20 mouse cellular contexts compared by ENCODE assay signal in genomic region chr17:57051679-57052078, GRCm38 (mm10). TPM values are rescaled to one million over a fixed set of nuclear protein-coding genes. Genes with fewer than 3 reads are reported as not detected.
DNase-seq lines count a peak whose midpoint lies in the region; ATAC-seq and TF ChIP-seq lines count a peak whose summit lies in the region.
"Not testable (repeated sequence)": the region's sequence is repeated elsewhere in the genome, so short reads cannot be mapped to it uniquely, and the experiment has no call there.
"Had no signal": no experiment of that assay in that cellular context is flagged by ENCODE, and none has a peak within 500 bp of the region (broad histone marks: within the 10 kb centered on the region; RNA-seq: fewer than 3 reads in every experiment).

No protein-coding gene starts in this region.

- H3K79me2 ChIP-seq in MEL (ENCODE audit: control insufficient read depth, insufficient read depth, low read length, poor library complexity); liver, adult 2 months (ENCODE audit: control insufficient read depth, insufficient read depth, low read length): not testable (repeated sequence)

- not testable (repeated sequence) for H3K9ac ChIP-seq in MEL (ENCODE audit: control insufficient read depth, low read depth, low read length, poor library complexity, severe bottlenecking); hindbrain, postnatal 0 days (replicated peaks; ENCODE audit: low read length); liver, adult 2 months (ENCODE audit: low read depth, low read length); stomach, postnatal 0 days (ENCODE audit: low read length)

- peak; percentile 57 for TF ChIP-seq RAD21 in MEL (IDR thresholded peaks at IDR 0.05; ENCODE audit: low read depth, low read length)

- TF ChIP-seq CTCF in MEL (IDR thresholded peaks at IDR 0.05 in 2 of 3, conservative IDR thresholded peaks at IDR 0.05 in 1 of 3; ENCODE audit: control insufficient read depth in 1 of 3, insufficient read depth in 1 of 3, low read depth in 2 of 3, low read length in 3 of 3, poor library complexity in 1 of 3, severe bottlenecking in 1 of 3) = peak; percentile 38 to 66 (median 44); a peak in 5 of 6 replicates
- TF ChIP-seq CTCF in brain, embryonic 14.5 days (IDR thresholded peaks at IDR 0.05; ENCODE audit: borderline replicate concordance, extremely low read depth, insufficient read depth, insufficient read length) = peak; percentile 12; the same call in 1 of the 2 replicates
- peak; percentile 41; the same call in 1 of the 2 replicates for TF ChIP-seq CTCF in hindbrain, postnatal 0 days (IDR thresholded peaks at IDR 0.05; ENCODE audit: low read depth)
- 0 out of 2 replicates have a peak, but pooled peaks have one; percentile 8 for TF ChIP-seq CTCF in liver, adult 2 months (IDR thresholded peaks at IDR 0.05; ENCODE audit: low read depth, low read length)
- TF ChIP-seq CTCF in stomach, postnatal 0 days (IDR thresholded peaks at IDR 0.05; ENCODE audit: low read depth) = peak; percentile 50

- peak; percentile 72 for DNase-seq in CD4-positive, CD25-positive, alpha-beta regulatory T cell, adult 2 months (ENCODE audit: low read depth, low spot score)
- peak; percentile 80 for DNase-seq in MEL (ENCODE audit: low read depth, low spot score)
- DNase-seq in brain, embryonic 14.5 days (ENCODE audit: low read depth); stomach, postnatal 0 days (ENCODE audit: low spot score): not testable (repeated sequence)
- DNase-seq in hindbrain, postnatal 0 days (ENCODE audit: low spot score) = peak; percentile 25
- DNase-seq in liver, adult 2 months (ENCODE audit: extremely low read depth, low read depth, low spot score) = peak; percentile 31

- H3K9me3 ChIP-seq in MEL (replicated peaks; ENCODE audit: insufficient read depth, low read length); hindbrain, postnatal 0 days (ENCODE audit: low read length); stomach, postnatal 0 days (ENCODE audit: control insufficient read depth, low read length): not testable (repeated sequence)

- H3K36me3 ChIP-seq in MEL (ENCODE audit: control insufficient read depth in 1 of 2, insufficient read depth in 2 of 2, low read length in 2 of 2); stomach, postnatal 0 days (ENCODE audit: control insufficient read depth, insufficient read depth, low read length): not testable (repeated sequence)
- H3K36me3 ChIP-seq in hindbrain, postnatal 0 days (ENCODE audit: insufficient read depth, low read length) = peaks cover 37% of the 10 kb centered on the region
- peaks cover 38% of the 10 kb centered on the region for H3K36me3 ChIP-seq in liver, adult 2 months (ENCODE audit: control insufficient read depth, insufficient read depth, low read length)

- 88% methylated on average over 4 of the region's 4 CpGs for WGBS in hindbrain, postnatal 0 days
- WGBS in liver, adult 2 months = 77% methylated on average over 4 of the region's 4 CpGs
- WGBS in stomach, postnatal 0 days = 85% methylated on average over 4 of the region's 4 CpGs

- not testable (repeated sequence) for H3K27ac ChIP-seq in MEL (ENCODE audit: control insufficient read depth, low read depth, low read length); hindbrain, postnatal 0 days; liver, adult 2 months (replicated peaks; ENCODE audit: insufficient read depth, low read depth, low read length); stomach, postnatal 0 days (replicated peaks)

- not testable (repeated sequence) for H3K4me2 ChIP-seq in hindbrain, postnatal 0 days (ENCODE audit: low read depth, low read length); stomach, postnatal 0 days (replicated peaks; ENCODE audit: low read depth)

- TF ChIP-seq POLR2A in MEL (IDR thresholded peaks at IDR 0.05; ENCODE audit: control insufficient read depth in 1 of 2, insufficient read depth in 1 of 2, low read depth in 1 of 2, low read length in 2 of 2, poor library complexity in 1 of 2); brain, embryonic 14.5 days (IDR thresholded peaks at IDR 0.05; ENCODE audit: borderline replicate concordance, extremely low read depth, insufficient read depth, insufficient read length, poor library complexity, severe bottlenecking); liver, adult 2 months (IDR thresholded peaks at IDR 0.05; ENCODE audit: extremely low read depth, insufficient read depth, low read length): not testable (repeated sequence)

- not testable (repeated sequence) for TF ChIP-seq EP300 in MEL (IDR thresholded peaks at IDR 0.05; ENCODE audit: low read depth in 1 of 2, low read length in 2 of 2); stomach, postnatal 0 days (optimal IDR thresholded peaks at IDR 0.05)

- H3K4me1 ChIP-seq in MEL (ENCODE audit: control insufficient read depth in 1 of 2, insufficient read depth in 2 of 2, low read length in 2 of 2); hindbrain, postnatal 0 days (ENCODE audit: insufficient read depth, low read length); liver, adult 2 months (ENCODE audit: control insufficient read depth, insufficient read depth, low read length); stomach, postnatal 0 days (replicated peaks; ENCODE audit: control insufficient read depth, insufficient read depth): not testable (repeated sequence)

- ATAC-seq in hindbrain, postnatal 0 days; stomach, postnatal 0 days (ENCODE audit: low FRiP score, low TSS enrichment): not testable (repeated sequence)
- peak; percentile 67; the same call in 1 of the 2 replicates for ATAC-seq in megakaryocyte-erythroid progenitor cell, adult 5-6 weeks (replicated peaks; ENCODE audit: low FRiP score, low TSS enrichment, poor library complexity, severe bottlenecking)

- H3K27me3 ChIP-seq in MEL (ENCODE audit: control insufficient read depth in 1 of 2, insufficient read depth in 2 of 2, low read length in 2 of 2); hindbrain, postnatal 0 days (ENCODE audit: insufficient read depth, low read length); liver, adult 2 months (ENCODE audit: control insufficient read depth, insufficient read depth, low read length); stomach, postnatal 0 days (ENCODE audit: control insufficient read depth, insufficient read depth, low read length): not testable (repeated sequence)

- H3K4me3 ChIP-seq in MEL (ENCODE audit: control insufficient read depth in 1 of 2, insufficient read depth in 1 of 2, low read depth in 2 of 2, low read length in 2 of 2); hindbrain, postnatal 0 days (ENCODE audit: low read length); liver, adult 2 months (ENCODE audit: insufficient read depth, low read depth, low read length); stomach, postnatal 0 days (ENCODE audit: low read depth, low read length): not testable (repeated sequence)

RNA-seq across cellular contexts. Expression of gene Crb3, which starts 7.2 kb away (rescaled TPM):
- total RNA-seq in MEL (2012; rRNA removed) = not detected in 2 replicates
- polyA plus RNA-seq in MEL (2012; ENCODE audit: insufficient read depth in 1 of 2, insufficient read length in 2 of 2, low read depth in 1 of 2, low replicate concordance in 2 of 2, missing spikeins in 1 of 2) = under 1 TPM in 1 of 2 experiments, not detected in 1; 0.19 TPM
- 2.5 and 3.2 TPM in 2 replicates for polyA plus RNA-seq in brain, embryonic 14.5 days (2012; rRNA removed)
- 7.1 and 8.2 TPM in 2 replicates for total RNA-seq in hindbrain, postnatal 0 days (2014; rRNA removed)
- polyA plus RNA-seq in hindbrain, postnatal 0 days (2015; fragmentation: Nextera tagmentation; extraction: Ambion mirVana) = 6.0 and 6.2 TPM in 2 replicates
- 21.9 and 27.7 TPM in 2 replicates for total RNA-seq in liver, adult 2 months (2014; rRNA removed)
- polyA plus RNA-seq in liver, adult 2 months (2012; rRNA removed) = 45.6 and 57.7 TPM in 2 replicates
- not detected in 2 replicates for total RNA-seq in megakaryocyte-erythroid progenitor cell, adult 5-6 weeks (2014; fragmentation: Nextera tagmentation)
- total RNA-seq in megakaryocyte-erythroid progenitor cell, adult 5-6 weeks (2017) = not detected in 2 replicates
- 74.9 and 82.7 TPM in 2 replicates for polyA plus RNA-seq in stomach, postnatal 0 days (2015; fragmentation: Nextera tagmentation; extraction: Ambion mirVana)
- total RNA-seq: monocyte, adult 5-6 weeks had no signal

RNA-seq across cellular contexts. Expression of gene Slc25a23, which starts 8.0 kb away (rescaled TPM):
- 4.9 and 5.9 TPM in 2 replicates for total RNA-seq in MEL (2012; rRNA removed)
- 10 to 100 TPM in 1 of 2 experiments, not detected in 1; 60.8 TPM for polyA plus RNA-seq in MEL (2012; ENCODE audit: insufficient read depth in 1 of 2, insufficient read length in 2 of 2, low read depth in 1 of 2, low replicate concordance in 2 of 2, missing spikeins in 1 of 2)
- polyA plus RNA-seq in brain, embryonic 14.5 days (2012; rRNA removed) = 71.2 and 111 TPM in 2 replicates
- total RNA-seq in hindbrain, postnatal 0 days (2014; rRNA removed) = 122 and 150 TPM in 2 replicates
- 33.2 and 38.2 TPM in 2 replicates for polyA plus RNA-seq in hindbrain, postnatal 0 days (2015; fragmentation: Nextera tagmentation; extraction: Ambion mirVana)
- 54.9 and 94.6 TPM in 2 replicates for total RNA-seq in liver, adult 2 months (2014; rRNA removed)
- polyA plus RNA-seq in liver, adult 2 months (2012; rRNA removed) = 212 and 255 TPM in 2 replicates
- total RNA-seq in megakaryocyte-erythroid progenitor cell, adult 5-6 weeks (2014; fragmentation: Nextera tagmentation) = 17.9 and 21.2 TPM in 2 replicates
- 3.0 and 6.2 TPM in 2 replicates for total RNA-seq in megakaryocyte-erythroid progenitor cell, adult 5-6 weeks (2017)
- 3.1 and 4.2 TPM in 2 replicates for polyA plus RNA-seq in stomach, postnatal 0 days (2015; fragmentation: Nextera tagmentation; extraction: Ambion mirVana)

RNA-seq across cellular contexts. Expression of gene Slc25a41, which starts 10.2 kb away (rescaled TPM):
- 0.08 and 0.13 TPM in 2 replicates for total RNA-seq in MEL (2012; rRNA removed)
- polyA plus RNA-seq in MEL (2012; ENCODE audit: insufficient read depth in 1 of 2, insufficient read length in 2 of 2, low read depth in 1 of 2, low replicate concordance in 2 of 2, missing spikeins in 1 of 2) = under 1 TPM in 1 of 2 experiments, not detected in 1; 0.15 TPM
- 0.12 and 0.16 TPM in 2 replicates for polyA plus RNA-seq in brain, embryonic 14.5 days (2012; rRNA removed)
- not detected in 2 replicates for total RNA-seq in hindbrain, postnatal 0 days (2014; rRNA removed)
- not detected in 2 replicates for polyA plus RNA-seq in hindbrain, postnatal 0 days (2015; fragmentation: Nextera tagmentation; extraction: Ambion mirVana)
- total RNA-seq in liver, adult 2 months (2014; rRNA removed) = not detected in 2 replicates
- polyA plus RNA-seq in liver, adult 2 months (2012; rRNA removed) = not detected in 2 replicates
- total RNA-seq in megakaryocyte-erythroid progenitor cell, adult 5-6 weeks (2014; fragmentation: Nextera tagmentation) = not detected in 2 replicates
- total RNA-seq in megakaryocyte-erythroid progenitor cell, adult 5-6 weeks (2017) = 0.91 TPM in 1 of 2 replicates, not detected in the other
- not detected in 2 replicates for polyA plus RNA-seq in stomach, postnatal 0 days (2015; fragmentation: Nextera tagmentation; extraction: Ambion mirVana)
- total RNA-seq: adrenal gland, postnatal 36 days; gastrocnemius, postnatal 14 days; layer of hippocampus, adult 18-20 months; left cerebral cortex, postnatal 4 days; monocyte, adult 5-6 weeks had no signal
- polyA plus RNA-seq: forebrain, embryonic 11.5 days; heart, postnatal 0 days; hindbrain, embryonic 11.5 days; intestine, embryonic 15.5 days; kidney, embryonic 16.5 days; liver, embryonic 11.5 days; lung, embryonic 16.5 days; neural tube, embryonic 13.5 days had no signal

RNA-seq across cellular contexts. Expression of gene Khsrp, which starts 20.4 kb away (rescaled TPM):
- total RNA-seq in MEL (2012; rRNA removed) = 89.3 and 104 TPM in 2 replicates
- polyA plus RNA-seq in MEL (2012; ENCODE audit: insufficient read depth in 1 of 2, insufficient read length in 2 of 2, low read depth in 1 of 2, low replicate concordance in 2 of 2, missing spikeins in 1 of 2) = 100 to 1,000 TPM; 125 to 157 TPM
- polyA plus RNA-seq in brain, embryonic 14.5 days (2012; rRNA removed) = 112 and 116 TPM in 2 replicates
- 61.7 and 71.3 TPM in 2 replicates for total RNA-seq in hindbrain, postnatal 0 days (2014; rRNA removed)
- polyA plus RNA-seq in hindbrain, postnatal 0 days (2015; fragmentation: Nextera tagmentation; extraction: Ambion mirVana) = 26.4 and 27.0 TPM in 2 replicates
- total RNA-seq in liver, adult 2 months (2014; rRNA removed) = 7.6 and 15.6 TPM in 2 replicates
- 30.3 and 38.9 TPM in 2 replicates for polyA plus RNA-seq in liver, adult 2 months (2012; rRNA removed)
- 211 and 252 TPM in 2 replicates for total RNA-seq in megakaryocyte-erythroid progenitor cell, adult 5-6 weeks (2014; fragmentation: Nextera tagmentation)
- 92.4 and 128 TPM in 2 replicates for total RNA-seq in megakaryocyte-erythroid progenitor cell, adult 5-6 weeks (2017)
- 16.9 and 18.2 TPM in 2 replicates for polyA plus RNA-seq in stomach, postnatal 0 days (2015; fragmentation: Nextera tagmentation; extraction: Ambion mirVana)

RNA-seq across cellular contexts. Expression of gene Dennd1c, which starts 26.6 kb away (rescaled TPM):
- total RNA-seq in MEL (2012; rRNA removed) = 3.2 and 3.8 TPM in 2 replicates
- 10 to 100 TPM in 1 of 2 experiments, not detected in 1; 20.7 TPM for polyA plus RNA-seq in MEL (2012; ENCODE audit: insufficient read depth in 1 of 2, insufficient read length in 2 of 2, low read depth in 1 of 2, low replicate concordance in 2 of 2, missing spikeins in 1 of 2)
- polyA plus RNA-seq in brain, embryonic 14.5 days (2012; rRNA removed) = 5.4 and 6.3 TPM in 2 replicates
- 1.5 and 3.8 TPM in 2 replicates for total RNA-seq in hindbrain, postnatal 0 days (2014; rRNA removed)
- 2.8 and 3.0 TPM in 2 replicates for polyA plus RNA-seq in hindbrain, postnatal 0 days (2015; fragmentation: Nextera tagmentation; extraction: Ambion mirVana)
- total RNA-seq in liver, adult 2 months (2014; rRNA removed) = 0.54 and 0.92 TPM in 2 replicates
- polyA plus RNA-seq in liver, adult 2 months (2012; rRNA removed) = 1.2 and 1.6 TPM in 2 replicates
- 20.4 and 33.4 TPM in 2 replicates for total RNA-seq in megakaryocyte-erythroid progenitor cell, adult 5-6 weeks (2014; fragmentation: Nextera tagmentation)
- 0.65 and 1.8 TPM in 2 replicates for total RNA-seq in megakaryocyte-erythroid progenitor cell, adult 5-6 weeks (2017)
- 2.4 and 2.8 TPM in 2 replicates for polyA plus RNA-seq in stomach, postnatal 0 days (2015; fragmentation: Nextera tagmentation; extraction: Ambion mirVana)
